Mouse (Mus musculus) lung, embryonic 16.5 days (tissue): ENCODE data around the gene Gm5741. TPM values are rescaled to one million over a fixed set of nuclear protein-coding genes. Genes with fewer than 3 reads are reported as not detected.
A peak's percentile ranks its signal among the peaks of the same experiment; 100 is the strongest.
"Not testable (repeated sequence)": the region's sequence is repeated elsewhere in the genome, so short reads cannot be mapped to it uniquely, and the experiment has no call there.

Source experiments
- ATAC-seq: fragments of 200-750 bp; cut with Nextera tagmentation; 2 replicates; pipeline ENCODE4 v1.8.0; 2017; ENCODE audit warnings: low read depth, mild to moderate bottlenecking, moderate library complexity
- H3K27ac ChIP-seq: fragments of 300-500 bp; sonication (generic); 2 replicates; pipeline ENCODE4 v1.5.1; 2014; ENCODE audit warnings: mild to moderate bottlenecking, control low read depth, low read length
- H3K27me3 ChIP-seq: fragments of 300-500 bp; sonication (generic); 2 replicates; pipeline ENCODE4 v1.6.1; 2014; ENCODE audit warnings: low read depth, low read length, mixed read lengths; ENCODE audit not compliant: control insufficient read depth, insufficient read depth
- H3K36me3 ChIP-seq: fragments of 300-500 bp; sonication (generic); 2 replicates; pipeline ENCODE4 v1.6.1; 2014; ENCODE audit warnings: low read length; ENCODE audit not compliant: control insufficient read depth, insufficient read depth
- H3K4me1 ChIP-seq: fragments of 300-500 bp; sonication (generic); replicated peaks from 2 replicates; pipeline ENCODE4 v1.6.1; 2014; ENCODE audit warnings: low read length, mixed read lengths; ENCODE audit not compliant: control insufficient read depth, insufficient read depth
- H3K4me2 ChIP-seq: fragments of 300-500 bp; sonication (generic); 2 replicates; pipeline ENCODE4 v1.6.1; 2014; ENCODE audit warnings: low read depth, low read length, control low read depth
- H3K4me3 ChIP-seq: fragments of 300-500 bp; sonication (generic); 2 replicates; pipeline ENCODE4 v1.5.1; 2014; ENCODE audit warnings: mild to moderate bottlenecking, low read length, control low read depth
- H3K9ac ChIP-seq: fragments of 300-500 bp; sonication (generic); 2 replicates; pipeline ENCODE4 v1.6.1; 2014; ENCODE audit warnings: low read length, control low read depth
- H3K9me3 ChIP-seq: fragments of 300-500 bp; sonication (generic); 2 replicates; pipeline ENCODE4 v1.6.1; 2016; ENCODE audit warnings: low read length; ENCODE audit not compliant: control insufficient read depth
- WGBS: fragments of 180-500 bp; shearing (Covaris S2); extraction: QIAGEN DNeasy Blood & Tissue Kit; methylation state at CpG from one replicate; pipeline ENCODE4 v1.1.7; 2014; 5-methylcytosine and 5-hydroxymethylcytosine counted together
- polyA plus RNA-seq: library from polyadenylated mRNA; unstranded; fragments of >200 nt; fragmentation: Nextera tagmentation; extraction: Ambion mirVana; gene quantifications from 2 replicates; pipeline ENCODE4 v1.2.1, GENCODE M21; 2015

Gene Gm5741
- polyA plus RNA-seq, 1 experiment from 2014 or later, result not detected

DNA sequence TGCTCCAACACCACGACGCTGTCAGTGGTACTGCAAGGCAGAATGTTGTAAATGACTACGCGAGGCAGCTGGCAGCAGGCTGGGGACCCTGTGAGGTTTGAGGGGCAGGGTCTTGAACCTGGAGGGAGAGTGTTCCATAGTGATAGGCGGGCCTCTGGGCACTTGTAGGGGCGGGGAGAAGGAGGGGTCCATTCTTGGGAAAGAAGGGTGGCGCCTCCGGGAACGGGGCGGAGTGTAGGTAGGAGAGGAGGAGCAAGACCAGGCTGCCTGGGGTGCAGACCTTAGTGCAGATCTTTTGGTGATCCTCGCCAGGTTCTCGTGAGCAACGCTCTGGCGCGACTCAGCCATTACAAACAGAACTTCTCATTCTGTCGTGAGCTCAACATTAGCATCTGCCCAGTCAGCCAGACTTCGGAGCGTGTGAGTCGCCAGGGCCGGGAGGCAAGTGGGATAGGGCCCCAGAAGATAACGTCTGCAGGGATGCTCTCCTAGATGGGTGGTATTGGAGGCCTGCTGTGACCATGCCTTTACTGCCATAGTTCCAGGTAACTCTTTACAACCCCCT, 23.8 kb upstream of the Gm5741 start:
- WGBS, result 36% methylated on average over 21 of the region's 21 CpGs
- H3K9me3 ChIP-seq, result no peaks in the 10 kb centered on the region

DNA sequence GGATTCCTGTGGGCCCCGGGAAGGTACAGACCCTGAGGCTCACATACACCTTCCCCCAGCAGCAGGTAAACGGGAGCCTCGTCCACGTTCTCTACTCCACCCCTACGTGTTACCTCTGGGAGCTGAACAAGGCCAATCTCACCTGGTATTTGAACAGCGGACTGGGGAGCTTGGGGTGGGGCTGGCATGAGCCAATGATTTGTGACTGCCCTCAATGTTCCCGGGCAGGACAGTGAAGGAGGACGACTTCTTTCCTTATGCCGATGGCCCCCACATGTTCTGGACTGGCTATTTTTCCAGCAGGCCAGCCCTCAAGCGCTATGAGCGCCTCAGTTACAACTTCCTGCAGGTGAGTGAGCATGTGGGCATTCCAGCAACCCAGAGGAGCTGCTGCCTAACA, 23.1 kb upstream of the Gm5741 start:
- Histone ChIP-seq H3K27me3 (no peaks in the 10 kb centered on the region), H3K9ac (no peak overlapping the region), H3K36me3 (peaks cover 21% of the 10 kb centered on the region), H3K4me2 (no peak overlapping the region), H3K27ac (no peak overlapping the region), H3K4me3 (no peak overlapping the region), H3K4me1 (no peaks in the 10 kb centered on the region), H3K9me3 (no peaks in the 10 kb centered on the region)
- no peak for ATAC-seq
- 81% methylated on average over 11 of the region's 11 CpGs for WGBS

More for the DNA sequence above, 23.8 kb upstream of the Gm5741 start:
- Histone ChIP-seq H3K9ac (no peak overlapping the region), H3K4me2 (no peak overlapping the region), H3K4me1 (no peaks in the 10 kb centered on the region), H3K36me3 (peaks cover 18% of the 10 kb centered on the region), H3K27ac (no peak overlapping the region), H3K4me3 (no peak overlapping the region), H3K27me3 (no peaks in the 10 kb centered on the region)
- ATAC-seq, result no peak

DNA sequence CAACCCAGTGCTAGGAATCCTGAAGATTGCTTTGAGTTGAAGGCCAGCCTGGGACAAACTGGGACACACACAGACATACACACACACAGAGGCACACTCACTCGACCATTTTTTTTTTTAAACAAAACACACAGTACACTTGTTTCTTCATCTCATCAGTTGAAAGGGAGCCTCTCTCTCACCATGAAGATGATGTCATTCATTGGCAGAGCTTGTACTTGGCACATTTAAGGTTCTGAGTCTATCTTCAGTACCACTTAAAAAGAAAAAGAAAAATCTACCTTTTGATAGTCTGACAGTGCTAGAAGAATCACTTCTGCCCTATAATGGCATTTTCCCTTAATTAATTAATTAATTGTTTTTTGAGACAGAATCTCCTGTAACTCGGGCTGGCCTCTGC, 21.0 kb upstream of the Gm5741 start:
- H3K27ac ChIP-seq, result no peak overlapping the region
- H3K4me2 ChIP-seq, result no peak overlapping the region
- no peak overlapping the region for H3K4me3 ChIP-seq
- no peak overlapping the region for H3K9ac ChIP-seq
- H3K9me3 ChIP-seq, result no peaks in the 10 kb centered on the region
- WGBS, result 70% methylated on average over 2 of the region's 2 CpGs
- no peak for ATAC-seq
- H3K36me3 ChIP-seq, result peaks cover 20% of the 10 kb centered on the region
- H3K27me3 ChIP-seq, result no peaks in the 10 kb centered on the region
- H3K4me1 ChIP-seq, result peaks cover 4% of the 10 kb centered on the region

DNA sequence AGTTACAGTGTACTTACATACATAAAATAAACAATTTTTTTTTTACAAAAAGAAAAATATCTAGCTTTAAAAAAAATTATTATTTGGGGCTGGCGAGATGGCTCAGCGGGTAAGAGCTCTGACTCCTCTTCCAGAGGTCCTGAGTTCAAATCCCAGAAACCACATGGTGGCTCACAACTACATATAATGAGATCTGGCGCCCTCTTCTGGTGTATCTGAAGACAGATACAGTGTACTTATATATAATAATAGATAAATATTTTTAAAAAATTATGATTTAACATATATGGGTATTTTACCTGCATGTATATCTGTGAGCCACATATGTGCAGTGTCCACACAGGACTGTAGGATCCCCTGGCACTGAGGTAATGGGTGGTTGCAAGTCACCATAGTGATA, 18.5 kb upstream of the Gm5741 start:
- Histone ChIP-seq H3K4me3 (no peak overlapping the region), H3K9ac (no peak overlapping the region), H3K27me3 (no peaks in the 10 kb centered on the region), H3K36me3 (peaks cover 18% of the 10 kb centered on the region), H3K27ac (no peak overlapping the region), H3K4me1 (peaks cover 18% of the 10 kb centered on the region), H3K9me3 (no peaks in the 10 kb centered on the region), H3K4me2 (no peak overlapping the region)
- 76% methylated on average over 3 of the region's 3 CpGs for WGBS
- ATAC-seq, result no peak

DNA sequence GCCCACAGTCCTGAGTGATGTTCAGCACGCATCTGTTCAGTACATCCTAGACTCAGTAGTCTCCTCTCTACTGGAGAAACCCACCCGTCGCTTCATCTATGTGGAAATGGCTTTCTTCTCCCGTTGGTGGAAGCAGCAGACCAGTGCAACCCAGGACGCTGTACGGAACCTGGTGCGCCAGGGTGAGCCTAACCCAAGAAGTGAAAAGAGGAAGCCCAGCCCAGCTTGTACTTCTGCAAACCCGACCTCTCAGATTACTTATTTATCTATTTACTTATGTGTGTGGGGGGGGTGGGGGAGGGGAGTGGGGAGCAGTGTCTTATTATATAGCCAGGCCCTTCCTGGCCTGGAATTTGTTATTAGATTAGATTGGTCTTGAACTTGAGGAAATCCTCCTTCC, 16.9 kb upstream of the Gm5741 start:
- H3K4me3 ChIP-seq, result no peak overlapping the region
- no peaks in the 10 kb centered on the region for H3K9me3 ChIP-seq
- H3K4me2 ChIP-seq, result no peak overlapping the region
- H3K9ac ChIP-seq, result no peak overlapping the region
- no peaks in the 10 kb centered on the region for H3K27me3 ChIP-seq
- H3K27ac ChIP-seq, result no peak overlapping the region
- H3K4me1 ChIP-seq, result peaks cover 23% of the 10 kb centered on the region
- peaks cover 15% of the 10 kb centered on the region for H3K36me3 ChIP-seq
- ATAC-seq, result no peak
- WGBS, result 80% methylated on average over 8 of the region's 8 CpGs

DNA sequence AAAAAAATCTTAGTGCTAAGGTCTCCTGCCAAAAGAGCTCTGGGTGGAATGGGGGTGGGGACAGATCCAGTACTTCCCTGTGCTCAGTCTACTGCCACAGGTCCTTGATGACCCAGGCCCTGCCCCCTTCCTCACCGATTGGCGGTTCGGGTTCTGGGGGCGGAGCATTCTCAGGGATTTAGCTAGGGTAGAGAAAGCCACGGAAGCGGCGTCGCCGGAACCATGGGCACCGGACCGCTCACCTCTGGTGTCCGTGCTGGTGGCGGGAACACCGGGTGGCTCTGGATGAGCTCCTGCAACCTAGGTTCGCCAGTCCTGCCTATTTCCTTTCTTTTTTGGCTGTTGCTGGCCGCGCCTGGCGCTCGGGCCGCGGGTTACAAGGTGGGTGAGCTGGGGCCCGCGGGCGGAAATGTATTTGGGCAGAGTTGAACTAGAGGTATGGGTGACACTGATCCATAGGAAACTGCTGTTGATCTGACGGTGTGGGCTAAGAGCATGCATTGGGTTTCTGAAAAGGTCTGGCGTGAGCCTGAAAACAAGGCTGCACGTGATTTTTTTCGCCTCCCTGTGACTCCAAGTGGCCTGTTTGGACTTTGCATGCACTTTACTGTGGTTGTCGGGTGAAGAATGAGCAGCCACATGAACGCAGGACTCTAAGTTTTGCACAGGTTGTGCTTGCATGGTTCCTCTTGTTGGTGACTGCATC, 15.5 kb upstream of the Gm5741 start, which contains the start of gene Man2b1:
Gene Man2b1 (plus strand): TSS at position 163 of the 706 bp plus-strand sequence.
- H3K4me1 ChIP-seq, result peaks cover 26% of the 10 kb centered on the region
- H3K9ac ChIP-seq, result peak within 1 kb of the TSS; percentile 76
- ATAC-seq, result peak; percentile 95
- H3K4me2 ChIP-seq, result peak within 1 kb of the TSS; percentile 67
- H3K27ac ChIP-seq, result peak within 1 kb of the TSS; percentile 35; the same call in 1 of the 2 replicates
- no peaks in the 10 kb centered on the region for H3K27me3 ChIP-seq
- peak within 1 kb of the TSS; percentile 67 for H3K4me3 ChIP-seq
- WGBS, result 1% methylated on average over 30 of the region's 30 CpGs
- H3K36me3 ChIP-seq, result peaks cover 13% of the 10 kb centered on the region
- H3K9me3 ChIP-seq, result no peaks in the 10 kb centered on the region

DNA sequence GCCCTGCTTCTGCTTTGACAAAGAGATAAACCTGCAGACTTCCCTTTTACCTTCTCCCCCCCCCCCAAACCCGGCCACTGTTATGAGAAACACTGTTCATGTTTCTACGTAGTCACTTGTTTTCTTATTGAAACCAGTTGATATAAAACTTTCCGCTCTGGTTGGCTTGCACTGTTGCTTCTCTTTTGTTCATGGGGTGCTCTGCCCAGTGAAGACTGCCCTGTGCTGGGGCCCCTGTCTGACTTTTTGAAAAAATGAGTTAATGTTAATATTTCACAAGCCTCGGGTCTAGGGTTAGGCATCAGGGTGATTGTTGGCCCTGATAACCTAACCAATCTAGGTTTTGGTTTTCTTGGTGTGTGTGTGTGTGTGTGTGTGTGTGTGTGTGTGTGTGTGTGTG, 14.4 kb upstream of the Gm5741 start:
- H3K27me3 ChIP-seq, H3K36me3 ChIP-seq, H3K4me2 ChIP-seq, H3K9ac ChIP-seq, ATAC-seq, H3K9me3 ChIP-seq, H3K27ac ChIP-seq, H3K4me3 ChIP-seq: not testable (repeated sequence)
- peaks cover 26% of the 10 kb centered on the region for H3K4me1 ChIP-seq
- 86% methylated on average over 4 of the region's 4 CpGs for WGBS

DNA sequence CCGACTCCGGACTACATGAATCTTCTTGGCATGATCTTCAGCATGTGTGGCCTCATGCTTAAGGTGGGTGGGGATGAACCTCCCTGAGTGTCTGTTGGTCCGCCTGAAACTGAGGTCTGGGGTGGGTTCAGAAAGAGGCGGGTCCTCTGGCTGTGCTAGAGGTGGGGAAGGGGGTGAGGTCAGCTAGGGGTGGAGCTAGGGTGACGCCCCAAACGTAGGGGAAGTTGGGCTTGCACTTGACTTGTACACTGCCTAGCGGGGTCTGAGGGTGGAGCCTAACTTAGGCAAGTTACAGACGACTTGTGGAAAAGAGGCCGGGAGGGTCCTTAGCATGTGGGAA, 13.4 kb upstream of the Gm5741 start, which contains the start of gene Wdr83:
Gene Wdr83 (minus strand): TSS at position 91 of the 340 bp plus-strand sequence.
- Histone ChIP-seq H3K36me3 (peaks cover 11% of the 10 kb centered on the region; the same call in 1 of the 2 replicates), H3K4me1 (peaks cover 26% of the 10 kb centered on the region)
- ATAC-seq, result peak; percentile 71

DNA sequence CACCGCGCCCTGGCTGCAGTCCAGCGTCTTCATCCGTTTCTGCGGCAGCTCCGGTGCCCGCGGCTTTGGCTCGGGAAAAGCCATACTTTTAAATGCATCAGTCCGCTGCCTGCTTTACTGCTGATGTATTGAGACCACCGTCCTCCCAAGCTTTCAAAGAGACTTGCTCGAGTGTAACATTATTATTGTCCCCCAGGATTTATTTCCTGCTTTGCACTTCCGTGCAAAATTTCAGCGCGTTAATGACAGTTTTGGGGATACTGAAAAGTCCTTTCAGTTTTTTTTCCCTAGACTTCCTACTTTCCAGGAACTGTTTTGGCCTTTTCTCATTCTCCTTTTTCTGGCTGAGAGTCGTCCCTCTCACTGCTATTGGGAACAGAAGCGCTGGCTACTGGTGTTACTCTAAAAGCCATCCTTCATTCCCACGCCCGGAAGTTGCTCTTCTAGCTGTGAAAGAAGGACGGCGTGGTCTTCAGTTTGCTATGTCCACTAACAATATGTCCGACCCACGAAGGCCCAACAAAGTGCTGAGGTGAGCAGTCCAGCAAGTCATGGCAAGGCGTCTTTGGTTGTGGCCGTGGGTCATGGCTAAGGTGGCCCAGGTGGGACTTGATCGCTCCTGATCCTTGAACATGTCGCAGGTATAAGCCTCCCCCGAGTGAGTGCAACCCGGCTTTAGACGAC, 12.9 kb upstream of the Gm5741 start, which contains the start of gene Wdr83os:
Gene Wdr83os (plus strand): TSS at position 209 of the 684 bp plus-strand sequence.
- WGBS, result under 1% methylated on average over 30 of the region's 30 CpGs
- Histone ChIP-seq H3K36me3 (peaks cover 12% of the 10 kb centered on the region), H3K4me2 (peak within 1 kb of the TSS; percentile 94), H3K4me1 (peaks cover 26% of the 10 kb centered on the region), H3K27ac (peak within 1 kb of the TSS; percentile 83), H3K9me3 (no peaks in the 10 kb centered on the region), H3K9ac (peak within 1 kb of the TSS; percentile 90), H3K4me3 (peak within 1 kb of the TSS; percentile 95), H3K27me3 (no peaks in the 10 kb centered on the region)
- ATAC-seq, result peak; percentile 16; the same call in 1 of the 2 replicates

More for the DNA sequence above, 13.4 kb upstream of the Gm5741 start, which contains the start of gene Wdr83:
- Histone ChIP-seq H3K4me2 (peak within 1 kb of the TSS; percentile 94), H3K4me3 (peak within 1 kb of the TSS; percentile 95), H3K9me3 (no peaks in the 10 kb centered on the region), H3K27ac (peak within 1 kb of the TSS; percentile 83), H3K9ac (peak within 1 kb of the TSS; percentile 90), H3K27me3 (no peaks in the 10 kb centered on the region)
- WGBS, result 1% methylated on average over 9 of the region's 9 CpGs
